In the genomic region with DNA sequence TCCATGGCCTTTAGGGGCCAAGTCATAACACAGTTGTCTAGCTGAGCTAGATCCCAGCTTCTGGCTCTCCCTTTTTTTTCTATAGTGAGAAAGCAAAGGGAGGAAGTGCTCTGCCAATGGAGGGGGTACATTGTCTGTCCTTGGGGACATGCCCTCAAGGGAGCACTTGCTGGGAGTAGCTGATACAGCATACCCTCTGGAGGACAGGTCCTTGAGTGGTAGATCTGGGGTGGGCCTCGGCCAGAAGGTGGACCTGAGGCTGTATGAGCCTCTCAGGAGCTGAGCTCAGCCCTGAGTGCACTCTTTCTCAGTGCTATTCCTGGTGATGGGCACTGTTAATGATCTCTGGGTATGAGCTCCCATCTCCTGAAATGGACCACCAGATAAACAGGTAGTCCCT, we compare ENCODE assay signal across 23 mouse cellular contexts.
"Had no signal": no experiment of that assay in that cellular context is flagged by ENCODE, and none has a peak within 500 bp of the region (broad histone marks: within the 10 kb centered on the region; RNA-seq: fewer than 3 reads in every experiment).

No protein-coding gene starts in this region.

- H3K9me3 ChIP-seq: limb, embryonic 12.5 days; midbrain, embryonic 12.5 days; midbrain, embryonic 15.5 days; neural tube, embryonic 12.5 days; neural tube, embryonic 15.5 days had no signal

- H3K27me3 ChIP-seq: limb, embryonic 12.5 days; midbrain, embryonic 12.5 days; midbrain, embryonic 15.5 days; neural tube, embryonic 12.5 days; neural tube, embryonic 15.5 days had no signal

- H3K27ac ChIP-seq: layer of hippocampus, adult 2 months; left cerebral cortex, adult 2 months; limb, embryonic 12.5 days; liver, embryonic 14.5 days; macrophage; midbrain, embryonic 12.5 days; midbrain, embryonic 15.5 days; neural tube, embryonic 12.5 days; neural tube, embryonic 15.5 days had no signal

- H3K4me3 ChIP-seq: layer of hippocampus, adult 2 months; left cerebral cortex, adult 2 months; limb, embryonic 12.5 days; midbrain, embryonic 12.5 days; midbrain, embryonic 15.5 days; neural tube, embryonic 12.5 days; neural tube, embryonic 15.5 days had no signal

- H3K9ac ChIP-seq: limb, embryonic 12.5 days; liver, embryonic 14.5 days; liver, postnatal 0 days; lung, embryonic 14.5 days; midbrain, embryonic 12.5 days; midbrain, embryonic 15.5 days; neural tube, embryonic 12.5 days; neural tube, embryonic 15.5 days had no signal

- DNase-seq: kidney, adult 18-20 months; kidney, postnatal 25 days; layer of hippocampus, adult 9-11 months; layer of hippocampus, postnatal 36 days; liver; liver, postnatal 0 days; lung, embryonic 14.5 days; right cerebral cortex, adult 18-20 months; right cerebral cortex, postnatal 14 days; spleen, adult 18-20 months; thymus, postnatal 25 days had no signal

- H3K4me2 ChIP-seq: limb, embryonic 12.5 days; lung, embryonic 14.5 days; midbrain, embryonic 12.5 days; midbrain, embryonic 15.5 days; neural tube, embryonic 12.5 days; neural tube, embryonic 15.5 days had no signal

- H3K36me3 ChIP-seq: midbrain, embryonic 15.5 days; neural tube, embryonic 15.5 days had no signal

- ATAC-seq: inflammation-experienced regulatory T-cells, adult 6 months; intestine, embryonic 16.5 days; liver, postnatal 0 days; lung, postnatal 0 days; midbrain, embryonic 15.5 days had no signal
